Mouse (Mus musculus): ENCODE measurements around the gene Isy1. TPM values are rescaled to one million over a fixed set of nuclear protein-coding genes. Genes with fewer than 3 reads are reported as not detected.

Isy1 gene
- total RNA-seq (2012; rRNA removed) (43.8 and 67.7 TPM in 2 replicates), total RNA-seq (2014; rRNA removed) (77.4 and 84.2 TPM in 2 replicates), polyA plus RNA-seq (2012; ENCODE audit: insufficient read length, low read depth) (140 and 204 TPM in 2 replicates)

DNA sequence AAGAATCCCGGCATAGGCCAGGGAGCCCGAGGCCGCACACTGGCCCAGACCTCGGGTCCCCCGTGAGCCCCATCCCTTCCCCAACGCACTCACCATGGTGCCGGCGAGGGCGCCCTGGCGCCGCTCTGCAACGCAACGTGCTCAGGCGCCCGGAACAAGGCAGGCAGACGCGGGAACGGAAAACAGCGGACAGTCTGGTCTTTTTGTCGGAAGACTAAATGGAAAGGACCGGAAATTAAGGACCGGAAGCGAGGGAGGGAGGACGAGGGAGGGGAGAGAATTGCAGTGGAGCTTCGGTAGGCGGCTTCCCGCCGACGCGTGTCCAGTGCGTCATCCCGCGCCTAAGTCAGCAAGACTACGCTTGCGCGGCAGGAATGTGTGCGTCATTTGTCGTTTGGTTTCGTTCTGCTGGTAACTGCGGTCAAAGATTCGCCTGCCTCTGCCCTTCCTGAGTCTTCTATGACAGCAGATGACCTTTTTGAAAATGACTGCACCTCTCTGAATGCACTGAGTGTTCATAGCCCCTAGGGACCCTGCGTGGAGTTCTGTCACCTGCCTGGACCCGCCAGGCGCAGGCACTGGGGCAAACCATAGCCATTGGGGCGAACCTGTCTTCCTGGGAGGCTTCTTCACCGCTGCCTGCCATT, at the start of gene Isy1:
TSS of gene Isy1 (minus strand) at position 248 of the 647 bp plus-strand sequence.
- dilution Hi-C loops (cut with MboI; ENCODE audit: extremely low pct_ligation_motif_present, extremely low pct_unique_long_range_greater_than_20kb, low sequenced_read_pairs) (no loop called here), in situ Hi-C loops (cut with MboI; ENCODE audit: low pct_ligation_motif_present, low pct_unique_long_range_greater_than_20kb, low sequenced_read_pairs) (no loop called here)
- H3K4me1 ChIP-seq (ENCODE audit: control insufficient read depth in 1 of 2, insufficient read depth in 2 of 2): peaks cover 3 to 39% of the 10 kb centered on the region in 2 experiments; a peak in 3 of 4 replicates
- no peaks in the 10 kb centered on the region for H3K27me3 ChIP-seq (replicated peaks)
- H3K36me3 ChIP-seq (replicated peaks in 1 of 2; ENCODE audit: control insufficient read depth in 1 of 2, insufficient read depth in 1 of 2, low read length in 1 of 2): peaks cover 27 to 55% of the 10 kb centered on the region in 2 experiments
- peak within 1 kb of the TSS; percentile 70 to 80 (median 74) for H3K4me3 ChIP-seq (replicated peaks in 1 of 3; ENCODE audit: low read depth in 2 of 3, low read length in 2 of 3, poor library complexity in 1 of 3)
- H3K9me3 ChIP-seq (replicated peaks; ENCODE audit: low read length): no peaks in the 10 kb centered on the region
- peak within 1 kb of the TSS; percentile 80 for H3K4me2 ChIP-seq (ENCODE audit: insufficient read depth, low read depth, poor library complexity, severe bottlenecking)
- H3K9ac ChIP-seq (ENCODE audit: insufficient read depth, low read depth): peak within 1 kb of the TSS; percentile 78
- DNase-seq (ENCODE audit: extremely low read depth): peak; percentile 99
- H3K79me2 ChIP-seq (replicated peaks; ENCODE audit: control insufficient read depth, extremely low read depth, insufficient read depth, poor library complexity, severe bottlenecking): peaks cover 27% of the 10 kb centered on the region
- TF ChIP-seq EP300 (IDR thresholded peaks at IDR 0.05; ENCODE audit: low read length): no peak
- peak; percentile 91 for TF ChIP-seq POLR2A (IDR thresholded peaks at IDR 0.05; ENCODE audit: low read depth, low read length)
- TF ChIP-seq MEF2A (IDR thresholded peaks at IDR 0.05; ENCODE audit: borderline replicate concordance, low read depth, low read length): no peak
- no peak for TF ChIP-seq CHD1 (IDR thresholded peaks at IDR 0.05; ENCODE audit: low read depth, low read length)
- no peak for TF ChIP-seq ZMIZ1 (IDR thresholded peaks at IDR 0.05; ENCODE audit: low read depth, low read length)
- TF ChIP-seq MAZ (IDR thresholded peaks at IDR 0.05; ENCODE audit: low read depth, low read length): no peak
- no peak for TF ChIP-seq ETS1 (conservative IDR thresholded peaks at IDR 0.05; ENCODE audit: low read depth, low read length)
- no peak for TF ChIP-seq PAX5 (IDR thresholded peaks at IDR 0.05; ENCODE audit: low read length)
- 0 out of 2 replicates have a peak, but pooled peaks have one; percentile 56 for TF ChIP-seq TBP (conservative IDR thresholded peaks at IDR 0.05; ENCODE audit: low read depth, low read length)
- TF ChIP-seq GABPA (IDR thresholded peaks at IDR 0.05; ENCODE audit: insufficient replicate concordance, low read depth, low read length): no peak
- TF ChIP-seq MXI1 (IDR thresholded peaks at IDR 0.05; ENCODE audit: low read depth, low read length): no peak
- TF ChIP-seq TCF12 (IDR thresholded peaks at IDR 0.05; ENCODE audit: low read depth, low read length): no peak
- no peak for TF ChIP-seq USF2 (conservative IDR thresholded peaks at IDR 0.05; ENCODE audit: low read depth, low read length)
- no peak for TF ChIP-seq ELF1 (IDR thresholded peaks at IDR 0.05; ENCODE audit: low read depth, low read length)
- H3K27ac ChIP-seq (ENCODE audit: insufficient read depth, low read depth): peak within 1 kb of the TSS; percentile 83

GRCm38 (mm10) chr6:87887594-87888233, 49.1 kb upstream of the Isy1 start, which contains the start of gene Copg1:
Gene Copg1 (plus strand): TSS chr6:87887814.
- H3K4me2 ChIP-seq (ENCODE audit: insufficient read depth, low read depth, poor library complexity, severe bottlenecking): peak within 1 kb of the TSS; percentile 100
- in situ Hi-C loops (cut with MboI; ENCODE audit: low pct_ligation_motif_present, low pct_unique_long_range_greater_than_20kb, low sequenced_read_pairs): no loop called here
- peaks cover 5 to 23% of the 10 kb centered on the region in 2 experiments for H3K4me1 ChIP-seq (ENCODE audit: control insufficient read depth in 1 of 2, insufficient read depth in 2 of 2)
- H3K9me3 ChIP-seq (replicated peaks; ENCODE audit: low read length): no peaks in the 10 kb centered on the region
- peak within 1 kb of the TSS; percentile 98 for H3K9ac ChIP-seq (ENCODE audit: insufficient read depth, low read depth)
- H3K4me3 ChIP-seq (replicated peaks in 1 of 3; ENCODE audit: low read depth in 2 of 3, low read length in 2 of 3, poor library complexity in 1 of 3): peak within 1 kb of the TSS; percentile 77 to 99 (median 95)
- peak; percentile 98 for DNase-seq (ENCODE audit: extremely low read depth)
- peak within 1 kb of the TSS; percentile 29 for H3K27ac ChIP-seq (ENCODE audit: insufficient read depth, low read depth)
- peaks cover 33 to 39% of the 10 kb centered on the region in 2 experiments for H3K36me3 ChIP-seq (replicated peaks in 1 of 2; ENCODE audit: control insufficient read depth in 1 of 2, insufficient read depth in 1 of 2, low read length in 1 of 2)
- dilution Hi-C loops (cut with MboI; ENCODE audit: extremely low pct_ligation_motif_present, extremely low pct_unique_long_range_greater_than_20kb, low sequenced_read_pairs): no loop called here
- peaks cover 18% of the 10 kb centered on the region for H3K79me2 ChIP-seq (replicated peaks; ENCODE audit: control insufficient read depth, extremely low read depth, insufficient read depth, poor library complexity, severe bottlenecking)
- H3K27me3 ChIP-seq (replicated peaks): peaks cover 3% of the 10 kb centered on the region
- TF ChIP-seq ETS1 (conservative IDR thresholded peaks at IDR 0.05; ENCODE audit: low read depth, low read length): 0 out of 2 replicates have a peak, but pooled peaks have one; percentile 8
- TF ChIP-seq MAZ (IDR thresholded peaks at IDR 0.05; ENCODE audit: low read depth, low read length): peak; percentile 76; the same call in 1 of the 2 replicates
- peak; percentile 96 for TF ChIP-seq NRF1 (IDR thresholded peaks at IDR 0.05; ENCODE audit: low read depth, low read length)
- peak; percentile 97 for TF ChIP-seq POLR2A (IDR thresholded peaks at IDR 0.05; ENCODE audit: low read depth, low read length)
- TF ChIP-seq TCF12 (IDR thresholded peaks at IDR 0.05; ENCODE audit: low read depth, low read length): peak; percentile 93
- TF ChIP-seq NELFE (IDR thresholded peaks at IDR 0.05; ENCODE audit: low read depth, low read length): peak; percentile 90
- TF ChIP-seq CHD2 (IDR thresholded peaks at IDR 0.05; ENCODE audit: low read length): 0 out of 2 replicates have a peak, but pooled peaks have one; percentile 26
- TF ChIP-seq ZC3H11A (IDR thresholded peaks at IDR 0.05; ENCODE audit: low read depth, low read length): no peak; the same call in 1 of the 2 replicates
- peak; percentile 91 for TF ChIP-seq ELF1 (IDR thresholded peaks at IDR 0.05; ENCODE audit: low read depth, low read length)
- no peak for TF ChIP-seq KAT2A (IDR thresholded peaks at IDR 0.05; ENCODE audit: insufficient replicate concordance, low read length)
- peak; percentile 48 to 91; a peak in 3 of 4 replicates for TF ChIP-seq CTCF (conservative IDR thresholded peaks at IDR 0.05 in 1 of 2, IDR thresholded peaks at IDR 0.05 in 1 of 2; ENCODE audit: low read depth in 2 of 2, low read length in 2 of 2)
- TF ChIP-seq JUND (conservative IDR thresholded peaks at IDR 0.05; ENCODE audit: low read depth, low read length): 0 out of 2 replicates have a peak, but pooled peaks have one; percentile 23
- TF ChIP-seq POLR2AphosphoS2 (IDR thresholded peaks at IDR 0.05; ENCODE audit: low read depth, low read length): peak; percentile 83; the same call in 1 of the 2 replicates
- TF ChIP-seq MAX (IDR thresholded peaks at IDR 0.05; ENCODE audit: low read length): peak; percentile 72; the same call in 1 of the 2 replicates
- TF ChIP-seq TBP (conservative IDR thresholded peaks at IDR 0.05; ENCODE audit: low read depth, low read length): no peak; the same call in 1 of the 2 replicates
- TF ChIP-seq ZKSCAN1 (IDR thresholded peaks at IDR 0.05; ENCODE audit: borderline replicate concordance, low read depth, low read length): no peak
- TF ChIP-seq IRF4 (IDR thresholded peaks at IDR 0.05; ENCODE audit: low read depth, low read length): peak; percentile 53; the same call in 1 of the 2 replicates
- TF ChIP-seq MYC (IDR thresholded peaks at IDR 0.05; ENCODE audit: low read depth, low read length): peak; percentile 72
- peak; percentile 56; the same call in 1 of the 2 replicates for TF ChIP-seq SIN3A (IDR thresholded peaks at IDR 0.05; ENCODE audit: low read length)
- TF ChIP-seq PAX5 (IDR thresholded peaks at IDR 0.05; ENCODE audit: low read length): no peak
- no peak; the same call in 1 of the 2 replicates for TF ChIP-seq ZNF384 (IDR thresholded peaks at IDR 0.05; ENCODE audit: low read depth, low read length)

All from CH12.LX (cell line).